Mouse (Mus musculus): ENCODE measurements around the gene Twnk.

DNA sequence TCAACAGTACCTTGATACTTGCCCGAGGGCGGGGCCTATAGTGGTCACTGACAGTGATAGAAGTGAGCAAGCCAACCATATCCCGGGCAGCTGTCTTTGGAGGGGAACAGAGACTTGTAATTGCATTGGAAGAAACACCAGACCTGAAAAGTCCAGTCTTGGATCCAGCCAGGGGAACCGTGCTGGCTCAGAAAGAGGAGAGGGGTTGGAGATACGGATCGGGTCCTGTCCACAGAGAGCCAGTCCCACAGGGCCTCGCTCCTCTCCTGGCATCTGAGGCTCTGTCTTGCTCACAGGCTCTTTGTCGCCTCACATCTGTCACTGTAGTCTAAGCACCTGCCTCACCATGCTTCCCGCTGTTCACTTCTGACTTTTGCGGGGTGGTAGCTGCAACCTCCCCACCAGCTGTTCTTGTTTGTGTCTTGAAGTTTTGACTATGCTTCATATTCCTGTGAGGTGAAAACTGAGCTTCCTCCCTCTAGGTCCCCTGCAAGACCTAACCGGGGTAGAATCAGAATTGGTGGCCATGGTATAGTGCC, 39.0 kb downstream of the Twnk start:
- TF ChIP-seq CTCF (conservative IDR thresholded peaks at IDR 0.05; ENCODE audit: insufficient read depth, insufficient read length, low read depth, low read length) (no peak), POLR2A (IDR thresholded peaks at IDR 0.05; ENCODE audit: low read depth, low read length) (no peak)
